Mouse (Mus musculus) liver, adult 2 months (tissue): ENCODE measurements around the gene Cacna1c.

ENCODE experiments used
- CTCF ChIP-seq: fragments of 200-500 bp; IDR thresholded peaks from 2 replicates; pipeline ENCODE4 v1.5.1; 2011; ENCODE audit warnings: low read depth, low read length, control low read depth
- POLR2A ChIP-seq: fragments of 200-500 bp; IDR thresholded peaks from 2 replicates; pipeline ENCODE4 v1.6.1; 2011; ENCODE audit warnings: low read length, control low read depth; ENCODE audit not compliant: insufficient read depth; ENCODE audit errors: extremely low read depth

GRCm38 (mm10) chr6:118705840-118706239 lies 490.4 kb downstream of the Cacna1c start:
- TF ChIP-seq CTCF (no peak), POLR2A (no peak)
